Mouse (Mus musculus): ENCODE data around the gene Dnajb5.
"Not testable (repeated sequence)": the region's sequence is repeated elsewhere in the genome, so short reads cannot be mapped to it uniquely, and the experiment has no call there.

The Dnajb5 gene

DNA sequence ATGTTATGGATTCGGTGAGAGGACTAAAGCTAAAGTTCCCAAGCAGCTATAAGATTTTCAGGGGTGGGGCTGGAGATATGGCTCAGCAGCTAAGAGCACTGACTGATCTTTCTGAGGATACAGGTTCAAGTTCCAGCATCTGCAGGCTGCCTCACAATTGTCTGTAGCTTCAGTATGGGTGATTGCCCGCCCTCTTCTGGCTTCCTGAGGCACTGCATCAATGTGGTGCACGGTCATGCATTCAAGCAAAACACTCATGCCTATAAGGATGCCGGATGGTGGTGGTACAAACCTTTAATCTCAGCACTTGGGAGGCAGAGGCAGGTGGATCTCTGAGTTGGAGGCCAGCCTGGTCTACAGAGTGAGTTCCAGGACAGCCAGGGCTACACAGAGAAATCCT lies 12.0 kb downstream of the Dnajb5 start:
- no peak overlapping the region for H3K4me3 ChIP-seq (replicated peaks; ENCODE audit: low read length)
- peaks cover 16% of the 10 kb centered on the region for H3K36me3 ChIP-seq (ENCODE audit: insufficient read depth, low read length)
- H3K27me3 ChIP-seq (ENCODE audit: insufficient read depth, low read length), result peaks cover 10% of the 10 kb centered on the region; the same call in 1 of the 2 replicates
- TF ChIP-seq CTCF (conservative IDR thresholded peaks at IDR 0.05; ENCODE audit: low read length) (peak; percentile 78), NANOG (IDR thresholded peaks at IDR 0.05; ENCODE audit: borderline replicate concordance, low read length) (no peak)
- no peaks in the 10 kb centered on the region for H3K9me3 ChIP-seq (ENCODE audit: low read length)
- H3K4me1 ChIP-seq (replicated peaks; ENCODE audit: low read depth, low read length), result peaks cover 28% of the 10 kb centered on the region

- Histone ChIP-seq H3K36me3 (ENCODE audit: insufficient read depth, low read length) (no peaks in the 10 kb centered on the region), H3K4me3 (replicated peaks; ENCODE audit: low read length) (no peak overlapping the region), H3K4me1 (replicated peaks; ENCODE audit: low read depth, low read length) (peaks cover 12% of the 10 kb centered on the region), H3K9me3 (ENCODE audit: low read length) (no peaks in the 10 kb centered on the region), H3K27me3 (ENCODE audit: insufficient read depth, low read length) (peaks cover 10% of the 10 kb centered on the region; the same call in 1 of the 2 replicates)
- TF ChIP-seq NANOG (IDR thresholded peaks at IDR 0.05; ENCODE audit: borderline replicate concordance, low read length) (no peak), CTCF (conservative IDR thresholded peaks at IDR 0.05; ENCODE audit: low read length) (peak; percentile 51), POU5F1 (IDR thresholded peaks at IDR 0.05; ENCODE audit: borderline replicate concordance, low read length) (no peak)
Measured at GRCm38 (mm10) chr4:42963480-42963879, 13.9 kb downstream of the Dnajb5 start.

GRCm38 (mm10) chr4:42965039-42965719 lies 15.6 kb downstream of the Dnajb5 start:
- Histone ChIP-seq H3K36me3 (ENCODE audit: insufficient read depth, low read length) (no peaks in the 10 kb centered on the region), H3K9me3 (ENCODE audit: low read length) (no peaks in the 10 kb centered on the region), H3K4me3 (replicated peaks; ENCODE audit: low read length) (no peak overlapping the region), H3K27me3 (ENCODE audit: insufficient read depth, low read length) (peaks cover 7% of the 10 kb centered on the region; the same call in 1 of the 2 replicates), H3K4me1 (replicated peaks; ENCODE audit: low read depth, low read length) (peaks cover 9% of the 10 kb centered on the region)
- no peak for TF ChIP-seq NANOG (IDR thresholded peaks at IDR 0.05; ENCODE audit: borderline replicate concordance, low read length)
- no peak for TF ChIP-seq POU5F1 (IDR thresholded peaks at IDR 0.05; ENCODE audit: borderline replicate concordance, low read length)
- peak; percentile 90 for TF ChIP-seq CTCF (conservative IDR thresholded peaks at IDR 0.05; ENCODE audit: low read length)

DNA sequence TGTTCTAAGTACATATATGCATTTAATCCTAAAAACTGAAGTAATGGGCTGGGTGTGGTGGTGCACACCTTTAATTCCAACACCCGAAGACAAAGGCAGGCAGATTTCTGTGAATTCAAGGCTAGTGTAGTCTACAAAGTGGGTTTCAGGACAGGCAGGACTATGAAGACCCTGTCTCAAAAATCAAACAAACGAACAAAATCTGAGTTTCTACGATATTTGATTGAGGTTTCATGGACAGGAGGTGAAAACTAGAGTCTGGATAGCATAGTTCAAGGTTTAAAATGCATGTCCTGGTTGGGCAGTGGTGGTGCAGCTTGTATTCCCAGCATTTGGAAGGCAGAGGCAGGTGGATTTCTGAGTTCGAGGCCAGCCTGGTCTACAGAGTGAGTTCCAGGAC lies 19.7 kb downstream of the Dnajb5 start, which contains the start of gene 1700022I11Rik:
TSS of gene 1700022I11Rik (plus strand) at position 301 of the 400 bp plus-strand sequence.
- TF ChIP-seq CTCF (conservative IDR thresholded peaks at IDR 0.05; ENCODE audit: low read length) (no peak), POU5F1 (IDR thresholded peaks at IDR 0.05; ENCODE audit: borderline replicate concordance, low read length) (no peak)
- Histone ChIP-seq H3K27me3 (ENCODE audit: insufficient read depth, low read length) (peaks cover 14% of the 10 kb centered on the region), H3K4me3 (replicated peaks; ENCODE audit: low read length) (no peak within 1 kb of the TSS), H3K4me1 (replicated peaks; ENCODE audit: low read depth, low read length) (peaks cover 9% of the 10 kb centered on the region), H3K9me3 (ENCODE audit: low read length) (no peaks in the 10 kb centered on the region), H3K36me3 (ENCODE audit: insufficient read depth, low read length) (no peaks in the 10 kb centered on the region)

GRCm38 (mm10) chr4:42972952-42973351 lies 23.3 kb downstream of the Dnajb5 start:
- TF ChIP-seq NANOG (IDR thresholded peaks at IDR 0.05; ENCODE audit: borderline replicate concordance, low read length) (no peak), POU5F1 (IDR thresholded peaks at IDR 0.05; ENCODE audit: borderline replicate concordance, low read length) (no peak), CTCF (conservative IDR thresholded peaks at IDR 0.05; ENCODE audit: low read length) (no peak)
- Histone ChIP-seq H3K4me3 (replicated peaks; ENCODE audit: low read length) (no peak overlapping the region), H3K27me3 (ENCODE audit: insufficient read depth, low read length) (peaks cover 14% of the 10 kb centered on the region), H3K36me3 (ENCODE audit: insufficient read depth, low read length) (peaks cover 6% of the 10 kb centered on the region; the same call in 1 of the 2 replicates), H3K4me1 (replicated peaks; ENCODE audit: low read depth, low read length) (no peaks in the 10 kb centered on the region), H3K9me3 (ENCODE audit: low read length) (no peaks in the 10 kb centered on the region)

GRCm38 (mm10) chr4:42973868-42974267 lies 24.3 kb downstream of the Dnajb5 start:
- Histone ChIP-seq H3K27me3 (ENCODE audit: insufficient read depth, low read length) (peaks cover 14% of the 10 kb centered on the region), H3K4me3 (replicated peaks; ENCODE audit: low read length) (no peak overlapping the region), H3K36me3 (ENCODE audit: insufficient read depth, low read length) (peaks cover 15% of the 10 kb centered on the region), H3K9me3 (ENCODE audit: low read length) (no peaks in the 10 kb centered on the region), H3K4me1 (replicated peaks; ENCODE audit: low read depth, low read length) (no peaks in the 10 kb centered on the region)
- TF ChIP-seq CTCF (conservative IDR thresholded peaks at IDR 0.05; ENCODE audit: low read length), result no peak
- TF ChIP-seq POU5F1 (IDR thresholded peaks at IDR 0.05; ENCODE audit: borderline replicate concordance, low read length), result no peak
- no peak for TF ChIP-seq NANOG (IDR thresholded peaks at IDR 0.05; ENCODE audit: borderline replicate concordance, low read length)

DNA sequence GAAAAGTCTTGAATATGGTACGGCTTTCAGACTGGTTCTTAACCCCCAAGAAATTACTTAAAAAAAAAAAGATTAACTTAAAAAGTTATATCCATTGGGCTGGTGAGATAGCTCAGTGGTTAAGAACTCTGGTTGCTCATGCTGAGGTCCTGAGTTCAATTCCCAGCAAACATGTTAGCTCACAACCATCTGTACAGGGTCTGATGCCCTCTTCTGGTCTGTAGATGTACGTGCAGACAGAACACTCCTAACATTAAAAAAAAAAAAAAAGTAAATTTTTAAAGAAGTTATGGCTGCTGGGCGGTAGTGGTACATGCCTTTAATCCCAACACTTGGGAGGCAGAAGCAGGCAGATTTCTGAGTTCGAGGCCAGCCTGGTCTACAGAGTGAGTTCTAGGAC lies 28.4 kb downstream of the Dnajb5 start:
- H3K4me3 ChIP-seq (replicated peaks; ENCODE audit: low read length), result no peak overlapping the region
- H3K36me3 ChIP-seq (ENCODE audit: insufficient read depth, low read length), result peaks cover 50% of the 10 kb centered on the region
- no peaks in the 10 kb centered on the region for H3K27me3 ChIP-seq (ENCODE audit: insufficient read depth, low read length)
- no peaks in the 10 kb centered on the region for H3K9me3 ChIP-seq (ENCODE audit: low read length)
- TF ChIP-seq POU5F1 (IDR thresholded peaks at IDR 0.05; ENCODE audit: borderline replicate concordance, low read length), result no peak
- peak; percentile 36 for TF ChIP-seq CTCF (conservative IDR thresholded peaks at IDR 0.05; ENCODE audit: low read length)
- no peak for TF ChIP-seq NANOG (IDR thresholded peaks at IDR 0.05; ENCODE audit: borderline replicate concordance, low read length)
- peaks cover 2% of the 10 kb centered on the region for H3K4me1 ChIP-seq (replicated peaks; ENCODE audit: low read depth, low read length)

GRCm38 (mm10) chr4:42980467-42980866 lies 30.9 kb downstream of the Dnajb5 start:
- H3K9me3 ChIP-seq (ENCODE audit: low read length); H3K4me1 ChIP-seq (replicated peaks; ENCODE audit: low read depth, low read length); H3K4me3 ChIP-seq (replicated peaks; ENCODE audit: low read length); H3K27me3 ChIP-seq (ENCODE audit: insufficient read depth, low read length): not testable (repeated sequence)
- H3K36me3 ChIP-seq (ENCODE audit: insufficient read depth, low read length), result peaks cover 74% of the 10 kb centered on the region

DNA sequence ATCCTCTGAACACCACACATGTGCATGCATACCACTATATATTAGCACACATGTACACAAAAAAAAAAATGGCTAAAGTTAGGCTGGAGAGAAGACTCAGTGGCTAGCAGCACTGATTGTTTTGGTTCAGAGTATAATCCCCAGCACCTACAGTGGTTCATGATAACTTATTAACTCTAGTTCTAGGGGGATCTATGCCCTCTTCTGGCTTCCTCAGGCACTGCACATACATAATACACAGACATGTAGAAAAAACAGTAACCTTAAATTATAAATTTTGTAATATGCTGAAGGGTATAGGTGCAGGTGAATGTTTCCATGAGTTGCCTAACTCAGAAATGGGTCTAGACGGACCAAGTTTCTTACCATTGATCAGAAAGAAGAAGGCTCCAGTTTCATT lies 38.7 kb downstream of the Dnajb5 start:
- peaks cover 28% of the 10 kb centered on the region for H3K4me1 ChIP-seq (replicated peaks; ENCODE audit: low read depth, low read length)
- TF ChIP-seq NANOG (IDR thresholded peaks at IDR 0.05; ENCODE audit: borderline replicate concordance, low read length) (no peak), CTCF (conservative IDR thresholded peaks at IDR 0.05; ENCODE audit: low read length) (peak; percentile 12; the same call in 1 of the 2 replicates), POU5F1 (IDR thresholded peaks at IDR 0.05; ENCODE audit: borderline replicate concordance, low read length) (no peak)
- no peak overlapping the region for H3K4me3 ChIP-seq (replicated peaks; ENCODE audit: low read length)

More for the DNA sequence above, 38.7 kb downstream of the Dnajb5 start:
- Histone ChIP-seq H3K27me3 (ENCODE audit: insufficient read depth, low read length) (no peaks in the 10 kb centered on the region), H3K36me3 (ENCODE audit: insufficient read depth, low read length) (peaks cover 100% of the 10 kb centered on the region), H3K9me3 (ENCODE audit: low read length) (no peaks in the 10 kb centered on the region)

Data from E14TG2a.4 (cell line).